Mouse (Mus musculus) spleen, adult 2 months (tissue): ENCODE results near the gene Map3k7cl. TPM values are rescaled to one million over a fixed set of nuclear protein-coding genes. Genes with fewer than 3 reads are reported as not detected.

Experiments
- DNase-seq, 2 experiments: peaks; one replicate each; pipeline versions ENCODE4 v3.0.0 to v3.0.0-alpha.2; 2012 to 2021; ENCODE audit warnings: low spot score in 2 of 2, low read depth in 1 of 2
- H3K27ac ChIP-seq: fragments of 200-500 bp; 2 replicates; pipeline ENCODE4 v1.5.1; 2012; ENCODE audit warnings: low read length, inconsistent platforms; ENCODE audit not compliant: insufficient read depth
- H3K27me3 ChIP-seq: fragments of 200-500 bp; 2 replicates; pipeline ENCODE4 v1.6.1; 2012; ENCODE audit warnings: mild to moderate bottlenecking, moderate library complexity, low read length, inconsistent platforms; ENCODE audit not compliant: control insufficient read depth, insufficient read depth
- H3K36me3 ChIP-seq: fragments of 200-500 bp; 2 replicates; pipeline ENCODE4 v1.6.1; 2012; ENCODE audit warnings: mild to moderate bottlenecking, low read length, inconsistent platforms; ENCODE audit not compliant: control insufficient read depth, insufficient read depth
- H3K4me1 ChIP-seq: fragments of 200-500 bp; 2 replicates; pipeline ENCODE4 v1.6.1; 2011; ENCODE audit warnings: inconsistent platforms; ENCODE audit not compliant: control insufficient read depth, insufficient read depth, insufficient read length
- H3K4me3 ChIP-seq: fragments of 200-500 bp; 2 replicates; pipeline ENCODE4 v1.5.1; 2011; ENCODE audit warnings: mild to moderate bottlenecking, inconsistent platforms; ENCODE audit not compliant: insufficient read depth, insufficient read length; ENCODE audit errors: extremely low read depth
- CTCF ChIP-seq: fragments of 200-500 bp; IDR thresholded peaks from 2 replicates; pipeline ENCODE4 v1.5.1; 2011; ENCODE audit warnings: mild to moderate bottlenecking, inconsistent platforms; ENCODE audit not compliant: insufficient read depth, insufficient read length, insufficient replicate concordance; ENCODE audit errors: extremely low read depth
- POLR2A ChIP-seq: fragments of 200-500 bp; IDR thresholded peaks from 2 replicates; pipeline ENCODE4 v1.6.1; 2011; ENCODE audit warnings: low read depth, low read length, inconsistent platforms
- WGBS: fragments of 180-500 bp; shearing (Covaris S2); methylation state at CpG from one replicate; pipeline ENCODE4 v1.1.7; 2018; 5-methylcytosine and 5-hydroxymethylcytosine counted together
- polyA plus RNA-seq: library from polyadenylated mRNA; depleted of rRNA; stranded (reverse); fragments of >200 nt; gene quantifications from 2 replicates; pipeline ENCODE4 v1.2.3, GENCODE M21; 2012

The Map3k7cl gene
- polyA plus RNA-seq, 1 experiment = 0.78 TPM

- TF ChIP-seq CTCF = no peak
- no peak for TF ChIP-seq POLR2A
- DNase-seq = no peak
- H3K27ac ChIP-seq = no peak overlapping the region
- no peaks in the 10 kb centered on the region for H3K36me3 ChIP-seq
- no peak overlapping the region for H3K4me3 ChIP-seq
- H3K4me1 ChIP-seq = no peaks in the 10 kb centered on the region
- WGBS = 63% methylated on average over 8 of the region's 8 CpGs
- H3K27me3 ChIP-seq = no peaks in the 10 kb centered on the region
Measured at GRCm38 (mm10) chr16:87556320-87556719, 3.2 kb downstream of the Map3k7cl start.

- no peak overlapping the region for H3K4me3 ChIP-seq
- no peak overlapping the region for H3K27ac ChIP-seq
- TF ChIP-seq POLR2A = no peak
- no peak for TF ChIP-seq CTCF
- H3K36me3 ChIP-seq = no peaks in the 10 kb centered on the region
- no peaks in the 10 kb centered on the region for H3K27me3 ChIP-seq
- WGBS = 80% methylated on average over 4 of the region's 4 CpGs
- no peaks in the 10 kb centered on the region for H3K4me1 ChIP-seq
- no peak for DNase-seq
Measured at GRCm38 (mm10) chr16:87561501-87561900, 8.4 kb downstream of the Map3k7cl start.

GRCm38 (mm10) chr16:87563524-87563923, 10.4 kb downstream of the Map3k7cl start:
- 79% methylated on average over 6 of the region's 6 CpGs for WGBS

GRCm38 (mm10) chr16:87564564-87564963, 11.4 kb downstream of the Map3k7cl start:
- H3K27ac ChIP-seq = no peak overlapping the region
- H3K27me3 ChIP-seq = no peaks in the 10 kb centered on the region
- WGBS = 77% methylated on average over 3 of the region's 3 CpGs
- H3K4me3 ChIP-seq = no peak overlapping the region
- H3K36me3 ChIP-seq = no peaks in the 10 kb centered on the region
- TF ChIP-seq POLR2A = no peak
- no peak for TF ChIP-seq CTCF
- H3K4me1 ChIP-seq = no peaks in the 10 kb centered on the region
- DNase-seq = no peak

More at GRCm38 (mm10) chr16:87563524-87563923, 10.4 kb downstream of the Map3k7cl start:
- DNase-seq = no peak
- no peaks in the 10 kb centered on the region for H3K36me3 ChIP-seq
- no peak overlapping the region for H3K4me3 ChIP-seq
- TF ChIP-seq CTCF = no peak
- no peak for TF ChIP-seq POLR2A
- H3K27me3 ChIP-seq = no peaks in the 10 kb centered on the region
- no peaks in the 10 kb centered on the region for H3K4me1 ChIP-seq
- no peak overlapping the region for H3K27ac ChIP-seq

GRCm38 (mm10) chr16:87567572-87567971, 14.4 kb downstream of the Map3k7cl start:
- Histone ChIP-seq H3K4me3 (no peak overlapping the region), H3K27me3 (no peaks in the 10 kb centered on the region), H3K4me1 (no peaks in the 10 kb centered on the region), H3K27ac (no peak overlapping the region), H3K36me3 (no peaks in the 10 kb centered on the region)
- no peak for DNase-seq
- 77% methylated on average over 13 of the region's 13 CpGs for WGBS
- TF ChIP-seq POLR2A = no peak

- no peak for DNase-seq
- no peak overlapping the region for H3K27ac ChIP-seq
- WGBS = 92% methylated on average over 7 of the region's 7 CpGs
- TF ChIP-seq CTCF (no peak), POLR2A (no peak)
- no peaks in the 10 kb centered on the region for H3K27me3 ChIP-seq
- no peaks in the 10 kb centered on the region for H3K36me3 ChIP-seq
- no peak overlapping the region for H3K4me3 ChIP-seq
- no peaks in the 10 kb centered on the region for H3K4me1 ChIP-seq
Measured at GRCm38 (mm10) chr16:87568241-87568640, 15.1 kb downstream of the Map3k7cl start.

GRCm38 (mm10) chr16:87569576-87570105, 16.5 kb downstream of the Map3k7cl start:
- TF ChIP-seq CTCF (no peak), POLR2A (no peak)
- H3K27me3 ChIP-seq = no peaks in the 10 kb centered on the region
- H3K4me1 ChIP-seq = no peaks in the 10 kb centered on the region
- no peaks in the 10 kb centered on the region for H3K36me3 ChIP-seq
- H3K4me3 ChIP-seq = no peak overlapping the region
- 86% methylated on average over 7 of the region's 7 CpGs for WGBS
- no peak overlapping the region for H3K27ac ChIP-seq
- DNase-seq = no peak

- no peak for DNase-seq
- Histone ChIP-seq H3K4me3 (no peak overlapping the region), H3K36me3 (no peaks in the 10 kb centered on the region), H3K4me1 (no peaks in the 10 kb centered on the region), H3K27ac (no peak overlapping the region), H3K27me3 (no peaks in the 10 kb centered on the region)
- 90% methylated on average over 7 of the region's 7 CpGs for WGBS
- TF ChIP-seq CTCF (no peak), POLR2A (no peak)
Measured at GRCm38 (mm10) chr16:87570334-87570733, 17.2 kb downstream of the Map3k7cl start.
